Mouse (Mus musculus): ENCODE measurements around the gene Fgr. TPM values are rescaled to one million over a fixed set of nuclear protein-coding genes. Genes with fewer than 3 reads are reported as not detected.
"Not testable (repeated sequence)": the region's sequence is repeated elsewhere in the genome, so short reads cannot be mapped to it uniquely, and the experiment has no call there.

Fgr gene
- polyA plus RNA-seq, 1 experiment from 2014 or later = 0.11 TPM

GRCm38 (mm10) chr4:133005885-133006451, 32.1 kb downstream of the Fgr start:
- not testable (repeated sequence) for H3K9me3 ChIP-seq; H3K27ac ChIP-seq; DNase-seq (ENCODE audit: extremely low spot score, low spot score); H3K36me3 ChIP-seq (replicated peaks); H3K4me3 ChIP-seq
- Histone ChIP-seq H3K27me3 (ENCODE audit: poor library complexity, severe bottlenecking) (peaks cover 32% of the 10 kb centered on the region), H3K4me1 (peaks cover 63% of the 10 kb centered on the region)
- 69% methylated on average over 6 of the region's 6 CpGs for WGBS

- H3K4me1 ChIP-seq = peaks cover 73% of the 10 kb centered on the region
- no peak for DNase-seq (ENCODE audit: extremely low spot score, low spot score)
- no peak overlapping the region for H3K4me3 ChIP-seq
- 37% methylated on average over 15 of the region's 15 CpGs for WGBS
- H3K27me3 ChIP-seq (ENCODE audit: poor library complexity, severe bottlenecking) = peaks cover 35% of the 10 kb centered on the region
- no peaks in the 10 kb centered on the region for H3K36me3 ChIP-seq (replicated peaks)
- H3K27ac ChIP-seq = peak overlapping the region; percentile 66
- H3K9me3 ChIP-seq = no peaks in the 10 kb centered on the region
Observed at GRCm38 (mm10) chr4:133007513-133008380, 33.9 kb downstream of the Fgr start.

- WGBS = under 1% methylated on average over 4 of the region's 4 CpGs
- no peak overlapping the region for H3K27ac ChIP-seq
- H3K9me3 ChIP-seq = no peaks in the 10 kb centered on the region
- H3K4me1 ChIP-seq = peaks cover 73% of the 10 kb centered on the region
- peak; percentile 55 for DNase-seq (ENCODE audit: extremely low spot score, low spot score)
- H3K36me3 ChIP-seq (replicated peaks) = no peaks in the 10 kb centered on the region
- H3K27me3 ChIP-seq (ENCODE audit: poor library complexity, severe bottlenecking) = peaks cover 21% of the 10 kb centered on the region
- H3K4me3 ChIP-seq = no peak overlapping the region
Observed at GRCm38 (mm10) chr4:133009131-133009530, 35.2 kb downstream of the Fgr start.

GRCm38 (mm10) chr4:133009676-133010075, 35.8 kb downstream of the Fgr start:
- DNase-seq (ENCODE audit: extremely low spot score, low spot score) = no peak
- no peaks in the 10 kb centered on the region for H3K36me3 ChIP-seq (replicated peaks)
- H3K9me3 ChIP-seq = no peaks in the 10 kb centered on the region
- H3K4me3 ChIP-seq = 0 out of 2 replicates have a peak overlapping the region, but pooled peaks have one; percentile 95
- peaks cover 78% of the 10 kb centered on the region for H3K4me1 ChIP-seq
- H3K27me3 ChIP-seq (ENCODE audit: poor library complexity, severe bottlenecking) = peaks cover 21% of the 10 kb centered on the region
- 72% methylated on average over 5 of the region's 5 CpGs for WGBS
- no peak overlapping the region for H3K27ac ChIP-seq

GRCm38 (mm10) chr4:133010611-133011010, 36.7 kb downstream of the Fgr start:
- Histone ChIP-seq H3K4me3 (peak overlapping the region; percentile 95), H3K27me3 (ENCODE audit: poor library complexity, severe bottlenecking) (peaks cover 21% of the 10 kb centered on the region), H3K36me3 (replicated peaks) (no peaks in the 10 kb centered on the region), H3K27ac (peak overlapping the region; percentile 97), H3K9me3 (no peaks in the 10 kb centered on the region), H3K4me1 (peaks cover 84% of the 10 kb centered on the region)
- WGBS = 1% methylated on average over 17 of the region's 17 CpGs
- no peak for DNase-seq (ENCODE audit: extremely low spot score, low spot score)

- DNase-seq (ENCODE audit: extremely low spot score, low spot score) = peak; percentile 93
- under 1% methylated on average over 66 of the region's 66 CpGs for WGBS
- peak within 1 kb of the TSS; percentile 95 for H3K4me3 ChIP-seq
- peaks cover 21% of the 10 kb centered on the region for H3K27me3 ChIP-seq (ENCODE audit: poor library complexity, severe bottlenecking)
- no peaks in the 10 kb centered on the region for H3K9me3 ChIP-seq
- no peaks in the 10 kb centered on the region for H3K36me3 ChIP-seq (replicated peaks)
- peaks cover 90% of the 10 kb centered on the region for H3K4me1 ChIP-seq
- peak within 1 kb of the TSS; percentile 97 for H3K27ac ChIP-seq
Observed at GRCm38 (mm10) chr4:133011028-133011820, 37.3 kb downstream of the Fgr start, which contains the start of gene Ahdc1. TSS of gene Ahdc1 (plus strand) at chr4:133011260.

- H3K4me1 ChIP-seq = peaks cover 99% of the 10 kb centered on the region
- H3K4me3 ChIP-seq = peak overlapping the region; percentile 95
- DNase-seq (ENCODE audit: extremely low spot score, low spot score) = peak; percentile 62
- H3K27ac ChIP-seq = peak overlapping the region; percentile 97
- no peaks in the 10 kb centered on the region for H3K9me3 ChIP-seq
- H3K27me3 ChIP-seq (ENCODE audit: poor library complexity, severe bottlenecking) = peaks cover 21% of the 10 kb centered on the region
- WGBS = under 1% methylated on average over 55 of the region's 84 CpGs
- no peaks in the 10 kb centered on the region for H3K36me3 ChIP-seq (replicated peaks)
Observed at GRCm38 (mm10) chr4:133011821-133012775, 38.2 kb downstream of the Fgr start.

GRCm38 (mm10) chr4:133012776-133013265, 38.9 kb downstream of the Fgr start:
- Histone ChIP-seq H3K27ac (peak overlapping the region; percentile 97), H3K36me3 (replicated peaks) (no peaks in the 10 kb centered on the region), H3K27me3 (ENCODE audit: poor library complexity, severe bottlenecking) (peaks cover 21% of the 10 kb centered on the region), H3K4me3 (peak overlapping the region; percentile 95), H3K9me3 (no peaks in the 10 kb centered on the region), H3K4me1 (peaks cover 99% of the 10 kb centered on the region)
- DNase-seq (ENCODE audit: extremely low spot score, low spot score) = peak; percentile 65
- under 1% methylated on average over 17 of the region's 17 CpGs for whole genome bisulfite sequencing

- H3K4me1 ChIP-seq = peaks cover 99% of the 10 kb centered on the region
- H3K9me3 ChIP-seq = no peaks in the 10 kb centered on the region
- H3K4me3 ChIP-seq = peak overlapping the region; percentile 95
- peaks cover 21% of the 10 kb centered on the region for H3K27me3 ChIP-seq (ENCODE audit: poor library complexity, severe bottlenecking)
- H3K27ac ChIP-seq = peak overlapping the region; percentile 97
- DNase-seq (ENCODE audit: extremely low spot score, low spot score) = no peak
- WGBS = 4% methylated on average over 15 of the region's 18 CpGs
- H3K36me3 ChIP-seq (replicated peaks) = no peaks in the 10 kb centered on the region
Observed at GRCm38 (mm10) chr4:133013266-133013891, 39.5 kb downstream of the Fgr start.

GRCm38 (mm10) chr4:133014088-133014487, 40.2 kb downstream of the Fgr start:
- no peaks in the 10 kb centered on the region for H3K9me3 ChIP-seq
- peak overlapping the region; percentile 97; the same call in 1 of the 2 replicates for H3K27ac ChIP-seq
- H3K4me1 ChIP-seq = peaks cover 96% of the 10 kb centered on the region
- no peaks in the 10 kb centered on the region for H3K36me3 ChIP-seq (replicated peaks)
- peaks cover 21% of the 10 kb centered on the region for H3K27me3 ChIP-seq (ENCODE audit: poor library complexity, severe bottlenecking)
- H3K4me3 ChIP-seq = peak overlapping the region; percentile 95
- DNase-seq (ENCODE audit: extremely low spot score, low spot score) = no peak
- 28% methylated on average over 5 of the region's 5 CpGs for WGBS
